Mouse (Mus musculus): ENCODE measurements around the gene Atxn3. TPM values are rescaled to one million over a fixed set of nuclear protein-coding genes. Genes with fewer than 3 reads are reported as not detected.

Atxn3 gene
- polyA plus RNA-seq, 1 experiment: 17.6 TPM

GRCm38 (mm10) chr12:101922313-101922712, 35.7 kb downstream of the Atxn3 start:
- Histone ChIP-seq H3K4me1 (ENCODE audit: control insufficient read depth, insufficient read depth, low read length) (no peaks in the 10 kb centered on the region), H3K4me3 (ENCODE audit: insufficient read depth, low read length) (no peak overlapping the region), H3K27ac (ENCODE audit: insufficient read depth, low read length) (no peak overlapping the region)
- TF ChIP-seq POLR2A (IDR thresholded peaks at IDR 0.05; ENCODE audit: extremely low read depth, insufficient read depth, low read length) (no peak), CTCF (IDR thresholded peaks at IDR 0.05; ENCODE audit: extremely low read depth, insufficient read depth, low read length) (no peak)

GRCm38 (mm10) chr12:101919847-101920246, 38.2 kb downstream of the Atxn3 start:
- no peak overlapping the region for H3K4me3 ChIP-seq (ENCODE audit: insufficient read depth, low read length)
- H3K4me1 ChIP-seq (ENCODE audit: control insufficient read depth, insufficient read depth, low read length): no peaks in the 10 kb centered on the region
- TF ChIP-seq CTCF (IDR thresholded peaks at IDR 0.05; ENCODE audit: extremely low read depth, insufficient read depth, low read length): no peak
- TF ChIP-seq POLR2A (IDR thresholded peaks at IDR 0.05; ENCODE audit: extremely low read depth, insufficient read depth, low read length): no peak
- no peak overlapping the region for H3K27ac ChIP-seq (ENCODE audit: insufficient read depth, low read length)

GRCm38 (mm10) chr12:101917165-101917564, 40.9 kb downstream of the Atxn3 start:
- Histone ChIP-seq H3K4me3 (ENCODE audit: insufficient read depth, low read length) (no peak overlapping the region), H3K27ac (ENCODE audit: insufficient read depth, low read length) (no peak overlapping the region), H3K4me1 (ENCODE audit: control insufficient read depth, insufficient read depth, low read length) (0 out of 2 replicates have a peak, but pooled peaks cover 2% of the 10 kb centered on the region)
- TF ChIP-seq CTCF (IDR thresholded peaks at IDR 0.05; ENCODE audit: extremely low read depth, insufficient read depth, low read length): no peak
- TF ChIP-seq POLR2A (IDR thresholded peaks at IDR 0.05; ENCODE audit: extremely low read depth, insufficient read depth, low read length): no peak

- no peak for TF ChIP-seq CTCF (IDR thresholded peaks at IDR 0.05; ENCODE audit: extremely low read depth, insufficient read depth, low read length)
- TF ChIP-seq POLR2A (IDR thresholded peaks at IDR 0.05; ENCODE audit: extremely low read depth, insufficient read depth, low read length): peak; percentile 85
- Histone ChIP-seq H3K27ac (ENCODE audit: insufficient read depth, low read length) (peak within 1 kb of the TSS; percentile 70), H3K4me3 (ENCODE audit: insufficient read depth, low read length) (peak within 1 kb of the TSS; percentile 86), H3K4me1 (ENCODE audit: control insufficient read depth, insufficient read depth, low read length) (peaks cover 2% of the 10 kb centered on the region; the same call in 1 of the 2 replicates)
Observed at GRCm38 (mm10) chr12:101912626-101913490, 45.2 kb downstream of the Atxn3 start, which contains the start of gene Trip11. Gene Trip11, minus strand, starts transcription at chr12:101913267.

GRCm38 (mm10) chr12:101911346-101911745, 46.7 kb downstream of the Atxn3 start:
- Histone ChIP-seq H3K4me1 (ENCODE audit: control insufficient read depth, insufficient read depth, low read length) (peaks cover 2% of the 10 kb centered on the region; the same call in 1 of the 2 replicates), H3K4me3 (ENCODE audit: insufficient read depth, low read length) (no peak overlapping the region), H3K27ac (ENCODE audit: insufficient read depth, low read length) (no peak overlapping the region)
- TF ChIP-seq POLR2A (IDR thresholded peaks at IDR 0.05; ENCODE audit: extremely low read depth, insufficient read depth, low read length): no peak
- TF ChIP-seq CTCF (IDR thresholded peaks at IDR 0.05; ENCODE audit: extremely low read depth, insufficient read depth, low read length): no peak

GRCm38 (mm10) chr12:101910360-101910759, 47.7 kb downstream of the Atxn3 start:
- no peak for TF ChIP-seq CTCF (IDR thresholded peaks at IDR 0.05; ENCODE audit: extremely low read depth, insufficient read depth, low read length)
- no peak for TF ChIP-seq POLR2A (IDR thresholded peaks at IDR 0.05; ENCODE audit: extremely low read depth, insufficient read depth, low read length)
- H3K27ac ChIP-seq (ENCODE audit: insufficient read depth, low read length): no peak overlapping the region
- H3K4me1 ChIP-seq (ENCODE audit: control insufficient read depth, insufficient read depth, low read length): peaks cover 2% of the 10 kb centered on the region; the same call in 1 of the 2 replicates
- H3K4me3 ChIP-seq (ENCODE audit: insufficient read depth, low read length): no peak overlapping the region

GRCm38 (mm10) chr12:101905817-101906216, 52.2 kb downstream of the Atxn3 start:
- TF ChIP-seq POLR2A (IDR thresholded peaks at IDR 0.05; ENCODE audit: extremely low read depth, insufficient read depth, low read length) (no peak), CTCF (IDR thresholded peaks at IDR 0.05; ENCODE audit: extremely low read depth, insufficient read depth, low read length) (no peak)
- H3K4me1 ChIP-seq (ENCODE audit: control insufficient read depth, insufficient read depth, low read length): no peaks in the 10 kb centered on the region
- H3K4me3 ChIP-seq (ENCODE audit: insufficient read depth, low read length): no peak overlapping the region
- no peak overlapping the region for H3K27ac ChIP-seq (ENCODE audit: insufficient read depth, low read length)

- Histone ChIP-seq H3K4me3 (ENCODE audit: insufficient read depth, low read length) (no peak overlapping the region), H3K27ac (ENCODE audit: insufficient read depth, low read length) (no peak overlapping the region), H3K4me1 (ENCODE audit: control insufficient read depth, insufficient read depth, low read length) (no peaks in the 10 kb centered on the region)
- TF ChIP-seq POLR2A (IDR thresholded peaks at IDR 0.05; ENCODE audit: extremely low read depth, insufficient read depth, low read length) (no peak), CTCF (IDR thresholded peaks at IDR 0.05; ENCODE audit: extremely low read depth, insufficient read depth, low read length) (no peak)
Observed at GRCm38 (mm10) chr12:101904906-101905305, 53.1 kb downstream of the Atxn3 start.

GRCm38 (mm10) chr12:101904170-101904569, 53.9 kb downstream of the Atxn3 start:
- TF ChIP-seq CTCF (IDR thresholded peaks at IDR 0.05; ENCODE audit: extremely low read depth, insufficient read depth, low read length) (no peak), POLR2A (IDR thresholded peaks at IDR 0.05; ENCODE audit: extremely low read depth, insufficient read depth, low read length) (no peak)
- no peak overlapping the region for H3K4me3 ChIP-seq (ENCODE audit: insufficient read depth, low read length)
- no peaks in the 10 kb centered on the region for H3K4me1 ChIP-seq (ENCODE audit: control insufficient read depth, insufficient read depth, low read length)
- H3K27ac ChIP-seq (ENCODE audit: insufficient read depth, low read length): no peak overlapping the region
